Mouse (Mus musculus): ENCODE data around the gene Nrm. TPM values are rescaled to one million over a fixed set of nuclear protein-coding genes. Genes with fewer than 3 reads are reported as not detected.
A peak's percentile ranks its signal among the peaks of the same experiment; 100 is the strongest.

Nrm gene
- polyA plus RNA-seq, 1 experiment from 2014 or later = 27.4 TPM

- Histone ChIP-seq H3K27me3 (ENCODE audit: control insufficient read depth, insufficient read depth, low read length) (no peaks in the 10 kb centered on the region), H3K4me2 (replicated peaks; ENCODE audit: low read depth) (no peak overlapping the region), H3K4me1 (replicated peaks; ENCODE audit: control insufficient read depth, insufficient read depth) (peaks cover 10% of the 10 kb centered on the region), H3K9me3 (ENCODE audit: control insufficient read depth, low read length) (no peaks in the 10 kb centered on the region), H3K9ac (ENCODE audit: low read length) (0 out of 2 replicates have a peak overlapping the region, but pooled peaks have one; percentile 41), H3K27ac (replicated peaks) (peak overlapping the region; percentile 92), H3K4me3 (ENCODE audit: low read depth, low read length) (no peak overlapping the region), H3K36me3 (ENCODE audit: control insufficient read depth, insufficient read depth, low read length) (no peaks in the 10 kb centered on the region)
- DNase-seq (ENCODE audit: low spot score) (no peak), ATAC-seq (ENCODE audit: low FRiP score, low TSS enrichment) (no peak)
- 49% methylated on average over 7 of the region's 7 CpGs for WGBS
- TF ChIP-seq EP300 (optimal IDR thresholded peaks at IDR 0.05) (no peak), CTCF (IDR thresholded peaks at IDR 0.05; ENCODE audit: low read depth) (no peak)
Observed at GRCm38 (mm10) chr17:35815836-35816235, 45.3 kb upstream of the Nrm start.

GRCm38 (mm10) chr17:35816686-35817085 lies 44.4 kb upstream of the Nrm start:
- Histone ChIP-seq H3K4me3 (ENCODE audit: low read depth, low read length) (no peak overlapping the region), H3K4me1 (replicated peaks; ENCODE audit: control insufficient read depth, insufficient read depth) (peaks cover 10% of the 10 kb centered on the region), H3K9ac (ENCODE audit: low read length) (no peak overlapping the region), H3K27me3 (ENCODE audit: control insufficient read depth, insufficient read depth, low read length) (no peaks in the 10 kb centered on the region), H3K4me2 (replicated peaks; ENCODE audit: low read depth) (no peak overlapping the region), H3K9me3 (ENCODE audit: control insufficient read depth, low read length) (no peaks in the 10 kb centered on the region), H3K36me3 (ENCODE audit: control insufficient read depth, insufficient read depth, low read length) (no peaks in the 10 kb centered on the region), H3K27ac (replicated peaks) (no peak overlapping the region)
- DNase-seq (ENCODE audit: low spot score) (no peak), ATAC-seq (ENCODE audit: low FRiP score, low TSS enrichment) (no peak)
- TF ChIP-seq EP300 (optimal IDR thresholded peaks at IDR 0.05) (no peak), CTCF (IDR thresholded peaks at IDR 0.05; ENCODE audit: low read depth) (no peak)
- 50% methylated on average over 8 of the region's 14 CpGs for WGBS

DNA sequence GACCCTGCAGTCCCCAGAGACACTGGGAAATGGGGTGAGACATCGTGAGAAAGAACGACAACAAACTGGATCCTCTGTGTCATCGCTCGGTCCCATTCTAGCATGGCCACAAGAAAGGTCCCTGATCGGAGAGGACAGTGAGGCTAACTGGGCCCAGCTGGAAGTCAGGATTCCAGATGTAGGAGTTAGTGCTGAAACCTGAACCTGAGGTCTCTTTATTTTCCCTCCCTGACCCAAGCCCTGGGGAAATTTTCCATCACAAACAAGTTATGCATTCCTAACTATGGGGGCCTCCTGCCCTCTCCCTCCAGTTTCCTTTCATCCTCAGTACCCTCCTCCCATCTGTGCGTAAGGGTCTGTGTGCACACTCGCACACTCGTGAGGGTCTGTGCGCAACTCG lies 43.9 kb upstream of the Nrm start:
- DNase-seq (ENCODE audit: low spot score) (no peak), ATAC-seq (ENCODE audit: low FRiP score, low TSS enrichment) (no peak)
- no peak overlapping the region for H3K9ac ChIP-seq (ENCODE audit: low read length)
- H3K9me3 ChIP-seq (ENCODE audit: control insufficient read depth, low read length) = no peaks in the 10 kb centered on the region
- H3K4me2 ChIP-seq (replicated peaks; ENCODE audit: low read depth) = no peak overlapping the region
- TF ChIP-seq CTCF (IDR thresholded peaks at IDR 0.05; ENCODE audit: low read depth) (no peak), EP300 (optimal IDR thresholded peaks at IDR 0.05) (no peak)
- WGBS = 66% methylated on average over 10 of the region's 10 CpGs
- H3K27me3 ChIP-seq (ENCODE audit: control insufficient read depth, insufficient read depth, low read length) = no peaks in the 10 kb centered on the region
- H3K36me3 ChIP-seq (ENCODE audit: control insufficient read depth, insufficient read depth, low read length) = no peaks in the 10 kb centered on the region
- H3K4me1 ChIP-seq (replicated peaks; ENCODE audit: control insufficient read depth, insufficient read depth) = peaks cover 10% of the 10 kb centered on the region
- no peak overlapping the region for H3K4me3 ChIP-seq (ENCODE audit: low read depth, low read length)
- H3K27ac ChIP-seq (replicated peaks) = no peak overlapping the region

DNA sequence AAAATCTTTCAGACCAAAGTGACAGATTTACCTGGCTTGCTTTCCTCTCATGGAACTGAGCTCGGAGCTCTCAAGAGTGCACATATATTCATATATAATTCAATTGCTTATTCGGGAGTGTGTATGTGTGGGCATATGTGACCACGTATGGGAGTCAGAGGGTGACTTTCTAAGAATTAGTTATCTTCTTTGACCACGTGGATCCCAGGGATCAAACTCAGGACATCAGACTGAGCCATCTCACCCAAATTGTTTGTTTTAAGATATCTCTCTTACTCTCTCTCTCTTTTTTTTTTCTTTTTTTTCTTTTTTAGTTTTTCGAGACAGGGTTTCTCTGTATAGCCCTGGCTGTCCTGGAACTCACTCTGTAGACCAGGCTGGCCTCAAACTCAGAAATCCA lies 41.0 kb upstream of the Nrm start:
- WGBS = 80% methylated on average over 5 of the region's 5 CpGs
- Histone ChIP-seq H3K4me3 (ENCODE audit: low read depth, low read length) (no peak overlapping the region), H3K4me1 (replicated peaks; ENCODE audit: control insufficient read depth, insufficient read depth) (no peaks in the 10 kb centered on the region; the same call in 1 of the 2 replicates), H3K27me3 (ENCODE audit: control insufficient read depth, insufficient read depth, low read length) (no peaks in the 10 kb centered on the region), H3K9ac (ENCODE audit: low read length) (no peak overlapping the region), H3K27ac (replicated peaks) (no peak overlapping the region), H3K36me3 (ENCODE audit: control insufficient read depth, insufficient read depth, low read length) (no peaks in the 10 kb centered on the region), H3K9me3 (ENCODE audit: control insufficient read depth, low read length) (no peaks in the 10 kb centered on the region), H3K4me2 (replicated peaks; ENCODE audit: low read depth) (no peak overlapping the region)
- TF ChIP-seq CTCF (IDR thresholded peaks at IDR 0.05; ENCODE audit: low read depth) (no peak), EP300 (optimal IDR thresholded peaks at IDR 0.05) (no peak)
- ATAC-seq (ENCODE audit: low FRiP score, low TSS enrichment) (no peak), DNase-seq (ENCODE audit: low spot score) (no peak)

DNA sequence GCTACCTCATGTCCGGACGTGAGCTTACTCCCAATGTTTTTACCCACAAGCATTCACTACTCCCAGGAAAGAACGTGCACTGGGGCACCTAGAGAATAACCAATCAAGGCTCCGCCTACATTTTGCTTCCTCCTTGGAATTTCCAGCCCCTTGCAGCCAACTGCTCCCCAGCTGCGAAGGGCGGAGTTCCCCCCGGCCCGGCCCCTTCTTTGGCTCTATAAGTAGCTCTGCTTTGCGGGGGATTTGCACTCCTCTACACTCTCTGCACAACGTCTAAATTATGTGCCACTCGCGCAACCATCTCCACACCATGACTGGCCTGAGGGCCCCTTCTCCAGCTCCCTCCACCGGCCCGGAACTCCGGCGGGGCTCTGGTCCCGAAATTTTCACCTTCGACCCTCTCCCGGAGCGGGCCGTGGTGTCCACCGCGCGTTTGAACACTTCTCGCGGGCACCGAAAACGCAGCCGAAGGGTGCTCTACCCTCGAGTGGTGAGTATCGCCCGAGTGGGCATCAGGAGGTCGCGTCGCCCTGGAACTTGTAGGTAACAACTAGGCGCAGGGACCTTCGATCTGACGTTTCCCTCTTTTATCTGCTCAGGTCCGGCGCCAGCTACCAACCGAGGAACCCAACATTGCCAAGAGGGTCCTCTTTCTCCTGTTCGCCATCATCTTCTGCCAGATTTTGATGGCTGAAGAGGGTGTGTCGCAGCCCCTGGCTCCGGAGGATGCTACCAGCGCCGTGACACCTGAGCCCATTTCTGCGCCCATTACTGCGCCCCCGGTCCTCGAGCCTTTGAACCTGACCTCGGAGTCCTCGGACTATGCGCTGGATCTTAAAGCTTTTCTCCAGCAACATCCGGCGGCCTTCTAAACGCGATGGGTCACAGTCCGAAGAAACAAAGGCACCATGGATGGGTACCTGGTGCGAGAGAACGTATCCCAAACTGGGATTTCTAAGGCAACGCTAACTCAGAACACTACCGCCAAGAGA lies 39.4 kb upstream of the Nrm start, which contains the start of gene Ier3:
Ier3 (plus strand) TSS at position 246 of the 992 bp plus-strand sequence.
- Histone ChIP-seq H3K36me3 (ENCODE audit: control insufficient read depth, insufficient read depth, low read length) (peaks cover 5% of the 10 kb centered on the region; the same call in 1 of the 2 replicates), H3K4me3 (ENCODE audit: low read depth, low read length) (peak within 1 kb of the TSS; percentile 75), H3K9me3 (ENCODE audit: control insufficient read depth, low read length) (no peaks in the 10 kb centered on the region), H3K27me3 (ENCODE audit: control insufficient read depth, insufficient read depth, low read length) (no peaks in the 10 kb centered on the region), H3K9ac (ENCODE audit: low read length) (peak within 1 kb of the TSS; percentile 86), H3K27ac (replicated peaks) (peak within 1 kb of the TSS; percentile 91), H3K4me1 (replicated peaks; ENCODE audit: control insufficient read depth, insufficient read depth) (no peaks in the 10 kb centered on the region; the same call in 1 of the 2 replicates), H3K4me2 (replicated peaks; ENCODE audit: low read depth) (peak within 1 kb of the TSS; percentile 84)
- DNase-seq (ENCODE audit: low spot score) (peak; percentile 94), ATAC-seq (ENCODE audit: low FRiP score, low TSS enrichment) (peak; percentile 79)
- under 1% methylated on average over 62 of the region's 62 CpGs for WGBS
- TF ChIP-seq EP300 (optimal IDR thresholded peaks at IDR 0.05) (no peak), CTCF (IDR thresholded peaks at IDR 0.05; ENCODE audit: low read depth) (no peak)

DNA sequence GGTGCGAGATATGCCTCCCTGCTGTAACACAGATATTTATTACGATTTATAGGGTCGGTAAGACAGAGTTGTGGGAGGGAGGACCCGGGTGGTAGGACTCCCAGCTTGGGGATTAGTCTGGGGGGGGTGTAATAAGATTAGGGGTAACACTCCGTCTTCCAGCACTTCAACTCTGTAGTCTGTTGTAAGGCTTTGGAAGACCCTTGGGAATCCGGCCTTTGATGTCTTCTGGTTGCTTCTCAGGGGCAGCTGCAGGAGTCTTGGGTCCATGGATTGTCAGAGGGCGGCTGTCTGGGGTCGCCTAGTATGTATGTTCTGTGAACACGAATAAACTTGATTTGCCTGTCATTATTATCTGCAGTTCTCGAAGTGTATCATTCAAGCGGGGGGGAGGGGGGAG lies 38.6 kb upstream of the Nrm start:
- WGBS = 3% methylated on average over 11 of the region's 11 CpGs
- H3K4me3 ChIP-seq (ENCODE audit: low read depth, low read length) = peak overlapping the region; percentile 75

More for the DNA sequence above, 38.6 kb upstream of the Nrm start:
- Histone ChIP-seq H3K4me2 (replicated peaks; ENCODE audit: low read depth) (peak overlapping the region; percentile 84), H3K27ac (replicated peaks) (peak overlapping the region; percentile 91), H3K9me3 (ENCODE audit: control insufficient read depth, low read length) (no peaks in the 10 kb centered on the region), H3K27me3 (ENCODE audit: control insufficient read depth, insufficient read depth, low read length) (no peaks in the 10 kb centered on the region), H3K4me1 (replicated peaks; ENCODE audit: control insufficient read depth, insufficient read depth) (no peaks in the 10 kb centered on the region; the same call in 1 of the 2 replicates), H3K36me3 (ENCODE audit: control insufficient read depth, insufficient read depth, low read length) (peaks cover 5% of the 10 kb centered on the region; the same call in 1 of the 2 replicates), H3K9ac (ENCODE audit: low read length) (peak overlapping the region; percentile 86)
- no peak for ATAC-seq (ENCODE audit: low FRiP score, low TSS enrichment)
- DNase-seq (ENCODE audit: low spot score) = no peak
- TF ChIP-seq EP300 (optimal IDR thresholded peaks at IDR 0.05) = no peak
- no peak for TF ChIP-seq CTCF (IDR thresholded peaks at IDR 0.05; ENCODE audit: low read depth)
